Comparison of ENCODE assay signal across 8 mouse cellular contexts in the genomic region with DNA sequence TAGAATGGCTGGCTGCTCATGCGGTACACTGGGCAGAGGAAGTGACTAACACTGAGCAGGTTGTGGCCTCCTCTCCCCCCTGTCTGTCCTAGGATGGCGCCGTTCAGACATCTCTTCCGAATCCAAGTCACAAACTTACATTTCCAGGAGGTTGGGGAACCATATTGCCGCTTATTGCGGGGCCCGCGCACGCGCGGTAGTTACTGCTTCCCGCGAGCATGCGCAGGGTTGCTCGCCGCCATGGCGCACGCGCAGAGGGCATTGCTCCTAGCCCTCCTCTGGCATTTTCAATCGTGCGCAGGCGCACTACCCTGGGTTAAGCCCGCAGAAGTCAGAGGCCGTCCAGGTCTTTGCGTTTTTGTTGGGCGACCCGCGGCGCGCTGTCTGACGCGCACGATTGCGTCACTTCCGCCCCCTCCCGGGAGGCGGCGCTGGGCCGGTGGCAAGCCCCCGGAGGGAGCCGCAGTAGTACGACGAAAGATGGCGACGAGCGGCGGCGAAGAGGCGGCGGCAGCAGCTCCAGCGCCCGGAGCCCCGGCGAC. TPM values are rescaled to one million over a fixed set of nuclear protein-coding genes. Genes with fewer than 3 reads are reported as not detected.
A peak's percentile ranks its signal among the peaks of the same experiment; 100 is the strongest.
DNase-seq lines count a peak whose midpoint lies in the region; ATAC-seq and TF ChIP-seq lines count a peak whose summit lies in the region.

No protein-coding gene starts in this region.

- peaks cover 0 to 13% of the 10 kb centered on the region in 2 experiments; a peak in 3 of 4 replicates for H3K36me3 ChIP-seq in MEL (ENCODE audit: control insufficient read depth in 1 of 2, insufficient read depth in 2 of 2, low read length in 2 of 2)
- peaks cover 13% of the 10 kb centered on the region for H3K36me3 ChIP-seq in forebrain, postnatal 0 days (ENCODE audit: insufficient read depth)
- peaks cover 23% of the 10 kb centered on the region for H3K36me3 ChIP-seq in lung, embryonic 15.5 days

- TF ChIP-seq RAD21 in MEL (IDR thresholded peaks at IDR 0.05; ENCODE audit: low read depth, low read length) = no peak

- peak; percentile 44 to 84 for TF ChIP-seq POLR2A in MEL (IDR thresholded peaks at IDR 0.05; ENCODE audit: control insufficient read depth in 1 of 2, insufficient read depth in 1 of 2, low read depth in 1 of 2, low read length in 2 of 2, poor library complexity in 1 of 2)
- TF ChIP-seq POLR2A in cerebellum, adult 2 months (IDR thresholded peaks at IDR 0.05; ENCODE audit: borderline replicate concordance, insufficient read depth, low read length) = peak; percentile 80; the same call in 1 of the 2 replicates

- peak; percentile 99 for DNase-seq in MEL (ENCODE audit: low read depth, low spot score)
- DNase-seq in cerebellum, adult 2 months = peak; percentile 100
- DNase-seq in forebrain, postnatal 0 days = peak; percentile 100
- DNase-seq in heart, postnatal 4 days = peak; percentile 100
- DNase-seq in layer of hippocampus, adult 8-10 months (ENCODE audit: low spot score in 2 of 2) = peak; percentile 99 to 100
- peak; percentile 99 for DNase-seq in ovary, adult 18-20 months (ENCODE audit: low spot score)
- DNase-seq in thymus, postnatal 0 days (ENCODE audit: low spot score) = peak; percentile 100

- H3K79me2 ChIP-seq in MEL (ENCODE audit: control insufficient read depth, insufficient read depth, low read length, poor library complexity) = peaks cover 53% of the 10 kb centered on the region

- no peak for TF ChIP-seq CTCF in MEL (IDR thresholded peaks at IDR 0.05 in 2 of 3, conservative IDR thresholded peaks at IDR 0.05 in 1 of 3; ENCODE audit: control insufficient read depth in 1 of 3, insufficient read depth in 1 of 3, low read depth in 2 of 3, low read length in 3 of 3, poor library complexity in 1 of 3, severe bottlenecking in 1 of 3)
- TF ChIP-seq CTCF in cerebellum, adult 2 months (IDR thresholded peaks at IDR 0.05; ENCODE audit: borderline replicate concordance, insufficient read depth, low read depth, low read length) = no peak
- TF ChIP-seq CTCF in forebrain, postnatal 0 days (IDR thresholded peaks at IDR 0.05; ENCODE audit: low read depth) = peak; percentile 33; the same call in 1 of the 2 replicates

- peak; percentile 96 for ATAC-seq in forebrain, postnatal 0 days
- peak; percentile 98 for ATAC-seq in lung, embryonic 15.5 days (ENCODE audit: borderline replicate concordance, extremely low read depth, low FRiP score, low TSS enrichment)

- peak overlapping the region; percentile 89 for H3K27ac ChIP-seq in MEL (ENCODE audit: control insufficient read depth, low read depth, low read length)
- peak overlapping the region; percentile 60 for H3K27ac ChIP-seq in cerebellum, adult 2 months (ENCODE audit: insufficient read depth, low read length)
- peak overlapping the region; percentile 70 for H3K27ac ChIP-seq in forebrain, postnatal 0 days (ENCODE audit: low read depth, low read length)
- peak overlapping the region; percentile 77 for H3K27ac ChIP-seq in lung, embryonic 15.5 days

- WGBS in cerebellum, adult 2 months = under 1% methylated on average over 54 of the region's 54 CpGs
- WGBS in forebrain, postnatal 0 days = under 1% methylated on average over 51 of the region's 54 CpGs
- 0% methylated on average over 39 of the region's 54 CpGs for WGBS in lung, embryonic 15.5 days

- peak overlapping the region; percentile 66 to 81 for H3K4me3 ChIP-seq in MEL (ENCODE audit: control insufficient read depth in 1 of 2, insufficient read depth in 1 of 2, low read depth in 2 of 2, low read length in 2 of 2)
- peak overlapping the region; percentile 88 for H3K4me3 ChIP-seq in cerebellum, adult 2 months (replicated peaks; ENCODE audit: insufficient read depth, low read depth, low read length)
- H3K4me3 ChIP-seq in forebrain, postnatal 0 days (ENCODE audit: low read depth, low read length) = peak overlapping the region; percentile 66
- H3K4me3 ChIP-seq in lung, embryonic 15.5 days = peak overlapping the region; percentile 67

- H3K9me3 ChIP-seq in MEL (replicated peaks; ENCODE audit: insufficient read depth, low read length) = no peaks in the 10 kb centered on the region
- H3K9me3 ChIP-seq in forebrain, postnatal 0 days (ENCODE audit: low read length) = no peaks in the 10 kb centered on the region
- no peaks in the 10 kb centered on the region for H3K9me3 ChIP-seq in lung, embryonic 15.5 days

- H3K4me1 ChIP-seq in MEL (ENCODE audit: control insufficient read depth in 1 of 2, insufficient read depth in 2 of 2, low read length in 2 of 2) = peaks cover 0 to 8% of the 10 kb centered on the region in 2 experiments; a peak in 2 of 4 replicates
- no peaks in the 10 kb centered on the region for H3K4me1 ChIP-seq in cerebellum, adult 2 months (ENCODE audit: control insufficient read depth, insufficient read depth, low read length)
- H3K4me1 ChIP-seq in forebrain, postnatal 0 days (ENCODE audit: insufficient read depth) = peaks cover 5% of the 10 kb centered on the region; the same call in 1 of the 2 replicates
- peaks cover 20% of the 10 kb centered on the region for H3K4me1 ChIP-seq in lung, embryonic 15.5 days

- H3K4me2 ChIP-seq in forebrain, postnatal 0 days (ENCODE audit: low read depth) = peak overlapping the region; percentile 85
- peak overlapping the region; percentile 82 for H3K4me2 ChIP-seq in lung, embryonic 15.5 days

- no peak for TF ChIP-seq EP300 in MEL (IDR thresholded peaks at IDR 0.05; ENCODE audit: low read depth in 1 of 2, low read length in 2 of 2)

- no peaks in the 10 kb centered on the region for H3K27me3 ChIP-seq in MEL (ENCODE audit: control insufficient read depth in 1 of 2, insufficient read depth in 2 of 2, low read length in 2 of 2)
- H3K27me3 ChIP-seq in cerebellum, adult 2 months (ENCODE audit: control insufficient read depth, insufficient read depth, low read length) = no peaks in the 10 kb centered on the region
- no peaks in the 10 kb centered on the region for H3K27me3 ChIP-seq in forebrain, postnatal 0 days (ENCODE audit: insufficient read depth, low read length)
- no peaks in the 10 kb centered on the region for H3K27me3 ChIP-seq in lung, embryonic 15.5 days

- H3K9ac ChIP-seq in MEL (ENCODE audit: control insufficient read depth, low read depth, low read length, poor library complexity, severe bottlenecking) = peak overlapping the region; percentile 82
- peak overlapping the region; percentile 71 for H3K9ac ChIP-seq in forebrain, postnatal 0 days
- peak overlapping the region; percentile 77 for H3K9ac ChIP-seq in lung, embryonic 15.5 days

TF ChIP-seq in MEL, 35 proteins besides CTCF, POLR2A, EP300 and RAD21 (continues in another document):
- TF ChIP-seq ZC3H11A (IDR thresholded peaks at IDR 0.05; ENCODE audit: low read depth, low read length) (peak; percentile 18; the same call in 1 of the 2 replicates), KAT2A (conservative IDR thresholded peaks at IDR 0.05; ENCODE audit: low read depth, low read length) (peak; percentile 93), JUND (IDR thresholded peaks at IDR 0.05; ENCODE audit: low read depth, low read length) (no peak), SIN3A (IDR thresholded peaks at IDR 0.05; ENCODE audit: low read length) (peak; percentile 95), CHD1 (IDR thresholded peaks at IDR 0.05; ENCODE audit: low read depth, low read length) (no peak), MXI1 (IDR thresholded peaks at IDR 0.05; ENCODE audit: low read depth, low read length) (peak; percentile 56; the same call in 1 of the 2 replicates), MAZ (IDR thresholded peaks at IDR 0.05; ENCODE audit: low read depth, low read length) (peak; percentile 99), MEF2A (IDR thresholded peaks at IDR 0.05; ENCODE audit: extremely low read depth, insufficient replicate concordance, low read depth, low read length, poor library complexity, severe bottlenecking) (0 out of 2 replicates have a peak, but pooled peaks have one; percentile 14), E2F4 (IDR thresholded peaks at IDR 0.05; ENCODE audit: borderline replicate concordance, low read depth, low read length) (no peak)

RNA-seq across cellular contexts. Expression of a gene that starts 27.9 kb away (rescaled TPM):
- 81.9 and 94.9 TPM in 2 replicates for total RNA-seq in MEL (2012; rRNA removed)
- 100 to 1,000 TPM; 177 to 270 TPM for polyA plus RNA-seq in MEL (2012; ENCODE audit: insufficient read depth in 1 of 2, insufficient read length in 2 of 2, low read depth in 1 of 2, low replicate concordance in 2 of 2, missing spikeins in 1 of 2)
- 256 TPM in 2 replicates for polyA plus RNA-seq in cerebellum, adult 2 months (2012; rRNA removed)
- 89.6 and 106 TPM in 2 replicates for total RNA-seq in forebrain, postnatal 0 days (2014; rRNA removed)
- polyA plus RNA-seq in forebrain, postnatal 0 days (2015; fragmentation: Nextera tagmentation; extraction: Ambion mirVana) = 39.3 and 59.1 TPM in 2 replicates
- total RNA-seq in heart, postnatal 4 days (2021) = 100 to 1,000 TPM; 124 to 126 TPM
- 100 to 1,000 TPM; 155 to 193 (median 170) TPM for total RNA-seq in layer of hippocampus, adult 8-10 months (2022)
- polyA plus RNA-seq in lung, embryonic 15.5 days (2015; fragmentation: Nextera tagmentation; extraction: Ambion mirVana) = 64.5 and 68.4 TPM in 2 replicates
- 44.9 and 50.7 TPM in 2 replicates for polyA plus RNA-seq in thymus, postnatal 0 days (2015; fragmentation: Nextera tagmentation; extraction: Ambion mirVana)

RNA-seq across cellular contexts. Expression of a gene that starts 27.9 kb away (rescaled TPM):
- total RNA-seq in MEL (2012; rRNA removed) = 40.1 and 50.4 TPM in 2 replicates
- 10 to 100 TPM in 1 of 2 experiments, not detected in 1; 17.3 TPM for polyA plus RNA-seq in MEL (2012; ENCODE audit: insufficient read depth in 1 of 2, insufficient read length in 2 of 2, low read depth in 1 of 2, low replicate concordance in 2 of 2, missing spikeins in 1 of 2)
- 77.1 and 78.2 TPM in 2 replicates for polyA plus RNA-seq in cerebellum, adult 2 months (2012; rRNA removed)
- 46.2 and 65.8 TPM in 2 replicates for total RNA-seq in forebrain, postnatal 0 days (2014; rRNA removed)
- polyA plus RNA-seq in forebrain, postnatal 0 days (2015; fragmentation: Nextera tagmentation; extraction: Ambion mirVana) = 33.2 and 41.4 TPM in 2 replicates
- total RNA-seq in heart, postnatal 4 days (2021) = 10 to 100 TPM; 46.8 to 50.1 TPM
- 10 to 100 TPM; 87.6 to 97.3 (median 92.2) TPM for total RNA-seq in layer of hippocampus, adult 8-10 months (2022)
- polyA plus RNA-seq in lung, embryonic 15.5 days (2015; fragmentation: Nextera tagmentation; extraction: Ambion mirVana) = 31.9 and 33.6 TPM in 2 replicates
- polyA plus RNA-seq in thymus, postnatal 0 days (2015; fragmentation: Nextera tagmentation; extraction: Ambion mirVana) = 16.8 and 17.8 TPM in 2 replicates

RNA-seq across cellular contexts. Expression of a gene that starts 27.9 kb away (rescaled TPM):
- 320 and 353 TPM in 2 replicates for total RNA-seq in MEL (2012; rRNA removed)
- 100 to 1,000 TPM in 1 of 2 experiments, not detected in 1; 253 TPM for polyA plus RNA-seq in MEL (2012; ENCODE audit: insufficient read depth in 1 of 2, insufficient read length in 2 of 2, low read depth in 1 of 2, low replicate concordance in 2 of 2, missing spikeins in 1 of 2)
- 50.2 and 56.4 TPM in 2 replicates for polyA plus RNA-seq in cerebellum, adult 2 months (2012; rRNA removed)
- 53.7 and 69.6 TPM in 2 replicates for total RNA-seq in forebrain, postnatal 0 days (2014; rRNA removed)
- polyA plus RNA-seq in forebrain, postnatal 0 days (2015; fragmentation: Nextera tagmentation; extraction: Ambion mirVana) = 75.5 and 80.7 TPM in 2 replicates
- total RNA-seq in heart, postnatal 4 days (2021) = 10 to 100 TPM; 46.5 to 47.7 TPM
- total RNA-seq in layer of hippocampus, adult 8-10 months (2022) = 10 to 100 TPM; 48.6 to 50.9 (median 49.8) TPM
- 117 and 118 TPM in 2 replicates for polyA plus RNA-seq in lung, embryonic 15.5 days (2015; fragmentation: Nextera tagmentation; extraction: Ambion mirVana)
- 115 and 116 TPM in 2 replicates for polyA plus RNA-seq in thymus, postnatal 0 days (2015; fragmentation: Nextera tagmentation; extraction: Ambion mirVana)

Comparison
In these comparisons a context has a peak if more than half of its experiments do, and no peak if none do; other contexts are left out.
1. Peak in every context shown above with its lines: DNase-seq, ATAC-seq, H3K4me3 ChIP-seq and H3K27ac ChIP-seq.